Mouse (Mus musculus): Measurements from ENCODE around the gene Apol6.

- TF ChIP-seq POLR2A (IDR thresholded peaks at IDR 0.05; ENCODE audit: borderline replicate concordance, extremely low read depth, insufficient read depth, insufficient read length, poor library complexity, severe bottlenecking) (no peak), CTCF (IDR thresholded peaks at IDR 0.05; ENCODE audit: borderline replicate concordance, extremely low read depth, insufficient read depth, insufficient read length) (peak; percentile 42; the same call in 1 of the 2 replicates)
Observed at GRCm38 (mm10) chr15:77018740-77019340, 25.7 kb upstream of the Apol6 start.
